Mouse (Mus musculus) kidney, embryonic 14.5 days (tissue): ENCODE results near the gene BC005561. TPM values are rescaled to one million over a fixed set of nuclear protein-coding genes. Genes with fewer than 3 reads are reported as not detected.
A peak's percentile ranks its signal among the peaks of the same experiment; 100 is the strongest.
"Not testable (repeated sequence)": the region's sequence is repeated elsewhere in the genome, so short reads cannot be mapped to it uniquely, and the experiment has no call there.

Experiments
- ATAC-seq: fragments of 200-750 bp; cut with Nextera tagmentation; 2 replicates; pipeline ENCODE4 v1.8.0; 2017; ENCODE audit warnings: moderate number of reproducible peaks, mild to moderate bottlenecking, moderate TSS enrichment, moderate library complexity; ENCODE audit not compliant: low FRiP score, low TSS enrichment
- H3K27ac ChIP-seq: fragments of 300-500 bp; sonication (generic); 2 replicates; pipeline ENCODE4 v1.5.1; 2014; ENCODE audit warnings: low read depth, mild to moderate bottlenecking, low read length, moderate library complexity, mixed read lengths
- H3K27me3 ChIP-seq: fragments of 300-500 bp; sonication (generic); 2 replicates; pipeline ENCODE4 v1.6.1; 2014; ENCODE audit warnings: mild to moderate bottlenecking, low read length; ENCODE audit not compliant: control insufficient read depth, insufficient read depth
- H3K36me3 ChIP-seq: fragments of 300-500 bp; sonication (generic); 2 replicates; pipeline ENCODE4 v1.6.1; 2014; ENCODE audit warnings: low read length, mixed read lengths; ENCODE audit not compliant: control insufficient read depth, insufficient read depth
- H3K4me1 ChIP-seq: fragments of 300-500 bp; sonication (generic); 2 replicates; pipeline ENCODE4 v1.6.1; 2014; ENCODE audit warnings: low read length, mixed read lengths; ENCODE audit not compliant: control insufficient read depth, insufficient read depth
- H3K4me2 ChIP-seq: fragments of 300-500 bp; sonication (generic); replicated peaks from 2 replicates; pipeline ENCODE4 v1.6.1; 2014; ENCODE audit warnings: low read depth, mild to moderate bottlenecking, low read length
- H3K4me3 ChIP-seq: fragments of 300-500 bp; sonication (generic); 2 replicates; pipeline ENCODE4 v1.5.1; 2014; ENCODE audit warnings: mild to moderate bottlenecking, low read length
- H3K9ac ChIP-seq: fragments of 300-500 bp; sonication (generic); 2 replicates; pipeline ENCODE4 v1.6.1; 2014; ENCODE audit warnings: low read depth, mild to moderate bottlenecking, low read length, moderate library complexity
- H3K9me3 ChIP-seq: fragments of 300-500 bp; sonication (generic); 2 replicates; pipeline ENCODE4 v1.6.1; 2016; ENCODE audit warnings: low read length; ENCODE audit not compliant: control insufficient read depth
- WGBS: fragments of 180-500 bp; shearing (Covaris S2); extraction: QIAGEN DNeasy Blood & Tissue Kit; methylation state at CpG from one replicate; pipeline ENCODE4 v1.1.7; 2014; 5-methylcytosine and 5-hydroxymethylcytosine counted together
- polyA plus RNA-seq: library from polyadenylated mRNA; unstranded; fragments of >200 nt; fragmentation: Nextera tagmentation; extraction: Ambion mirVana; gene quantifications from 2 replicates; pipeline ENCODE4 v1.2.1, GENCODE M21; 2014

The BC005561 gene
- polyA plus RNA-seq, 1 experiment from 2014 or later, result 15.9 TPM

GRCm38 (mm10) chr5:104538612-104539011 lies 30.5 kb downstream of the BC005561 start:
- H3K36me3 ChIP-seq, result peaks cover 44% of the 10 kb centered on the region
- no peak overlapping the region for H3K4me3 ChIP-seq
- H3K27me3 ChIP-seq, result no peaks in the 10 kb centered on the region
- H3K27ac ChIP-seq, result no peak overlapping the region
- H3K4me2 ChIP-seq, result no peak overlapping the region
- H3K9ac ChIP-seq, result no peak overlapping the region
- 92% methylated on average over 1 of the region's 1 CpGs for WGBS
- ATAC-seq, result no peak
- H3K9me3 ChIP-seq, result no peaks in the 10 kb centered on the region
- H3K4me1 ChIP-seq, result no peaks in the 10 kb centered on the region

GRCm38 (mm10) chr5:104539331-104539730 lies 31.2 kb downstream of the BC005561 start:
- Histone ChIP-seq H3K4me3 (no peak overlapping the region), H3K27ac (no peak overlapping the region), H3K4me2 (no peak overlapping the region), H3K4me1 (no peaks in the 10 kb centered on the region), H3K9me3 (no peaks in the 10 kb centered on the region), H3K9ac (no peak overlapping the region), H3K36me3 (peaks cover 44% of the 10 kb centered on the region), H3K27me3 (no peaks in the 10 kb centered on the region)
- ATAC-seq, result no peak
- 90% methylated on average over 4 of the region's 4 CpGs for WGBS

GRCm38 (mm10) chr5:104568079-104568478 lies 59.9 kb downstream of the BC005561 start:
- not testable (repeated sequence) for ATAC-seq, H3K4me3 ChIP-seq, H3K4me1 ChIP-seq, H3K4me2 ChIP-seq, H3K36me3 ChIP-seq, H3K27me3 ChIP-seq, H3K27ac ChIP-seq, H3K9me3 ChIP-seq, H3K9ac ChIP-seq
- 48% methylated on average over 1 of the region's 1 CpGs for WGBS

GRCm38 (mm10) chr5:104570766-104571165 lies 62.6 kb downstream of the BC005561 start:
- WGBS, result 44% methylated on average over 6 of the region's 6 CpGs
- Histone ChIP-seq H3K27me3 (no peaks in the 10 kb centered on the region), H3K9me3 (peaks cover 5% of the 10 kb centered on the region; the same call in 1 of the 2 replicates), H3K4me2 (peak overlapping the region; percentile 36), H3K9ac (no peak overlapping the region), H3K27ac (no peak overlapping the region), H3K4me3 (peak overlapping the region; percentile 61), H3K4me1 (no peaks in the 10 kb centered on the region), H3K36me3 (no peaks in the 10 kb centered on the region)
- no peak for ATAC-seq

DNA sequence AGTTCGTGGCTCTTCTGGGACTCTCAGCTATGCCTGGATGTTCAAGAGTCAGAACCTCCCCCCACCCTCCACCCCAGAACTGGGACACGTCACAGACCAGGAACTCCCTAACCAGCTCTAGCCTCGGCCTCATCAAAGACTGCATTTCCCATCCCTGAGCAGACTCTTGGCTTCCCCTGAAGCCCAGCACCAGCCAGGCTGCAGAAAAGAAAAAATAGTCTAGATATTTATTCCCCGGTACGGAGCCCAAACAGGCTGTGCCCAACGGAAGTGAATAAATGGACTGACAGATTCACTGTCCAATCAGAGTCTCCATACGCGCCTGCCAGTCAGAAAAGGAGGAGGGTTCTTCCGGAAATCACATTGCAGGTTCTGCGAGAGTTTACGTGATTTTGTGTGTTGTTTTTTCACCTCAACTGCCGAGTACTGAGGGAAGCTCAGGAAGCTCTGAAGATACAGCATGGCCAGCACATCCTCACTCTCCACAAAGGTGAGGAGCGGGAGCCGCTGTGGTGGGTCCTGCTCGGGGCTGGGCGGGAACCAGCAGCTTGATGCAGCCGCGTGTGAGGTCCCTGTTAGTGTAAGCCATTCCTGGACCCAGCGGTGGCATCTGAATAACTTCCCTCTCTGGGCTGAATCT lies 63.2 kb downstream of the BC005561 start:
- not testable (repeated sequence) for H3K36me3 ChIP-seq, H3K27me3 ChIP-seq, H3K4me1 ChIP-seq, H3K9me3 ChIP-seq
- peak; percentile 100 for ATAC-seq
- Histone ChIP-seq H3K4me3 (peak overlapping the region; percentile 61), H3K9ac (peak overlapping the region; percentile 78), H3K27ac (peak overlapping the region; percentile 79), H3K4me2 (peak overlapping the region; percentile 37)
- 4% methylated on average over 18 of the region's 19 CpGs for WGBS

Other genes with a start within 250 kb of the BC005561 start
- not detected in 2 replicates for gene Ibsp, start 209.2 kb upstream of the BC005561 start, polyA plus RNA-seq
- not detected in 2 replicates for gene Mepe, start 183.0 kb upstream of the BC005561 start, polyA plus RNA-seq
- gene Spp1, start 73.2 kb upstream of the BC005561 start, polyA plus RNA-seq, result 6.5 and 6.7 TPM in 2 replicates
- gene Pkd2, start 48.9 kb upstream of the BC005561 start, polyA plus RNA-seq, result 15.3 and 29.3 TPM in 2 replicates